ENCODE assay signal across 25 mouse cellular contexts in the genomic region with DNA sequence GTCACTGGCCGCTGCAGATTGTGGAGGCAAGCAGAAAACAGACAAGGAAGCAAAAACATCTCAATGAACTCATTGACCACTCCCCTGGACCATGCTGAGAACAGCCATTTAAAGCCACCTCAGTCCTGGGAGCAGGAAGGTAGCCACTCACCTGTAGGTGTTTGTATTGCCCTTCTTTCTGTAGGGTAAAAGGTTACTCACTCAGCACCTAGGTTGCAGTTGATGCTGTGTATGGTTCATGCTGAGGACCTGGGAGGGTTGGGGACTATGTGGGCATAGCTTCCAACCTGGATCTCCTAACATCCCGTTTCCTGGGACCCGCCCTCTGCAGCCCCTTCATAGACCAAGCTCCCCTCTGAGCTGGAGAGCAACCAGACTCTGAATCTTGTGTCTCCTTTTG. TPM values are rescaled to one million over a fixed set of nuclear protein-coding genes. Genes with fewer than 3 reads are reported as not detected.
DNase-seq lines count a peak whose midpoint lies in the region; ATAC-seq and TF ChIP-seq lines count a peak whose summit lies in the region.
"Had no signal": no experiment of that assay in that cellular context is flagged by ENCODE, and none has a peak within 500 bp of the region (broad histone marks: within the 10 kb centered on the region; RNA-seq: fewer than 3 reads in every experiment).

No protein-coding gene starts in this region.

- no peak overlapping the region for H3K9ac ChIP-seq in midbrain, embryonic 11.5 days (ENCODE audit: low read length)
- no peak overlapping the region for H3K9ac ChIP-seq in midbrain, embryonic 15.5 days
- H3K9ac ChIP-seq in stomach, embryonic 15.5 days = no peak overlapping the region
- H3K9ac ChIP-seq: embryonic facial prominence, embryonic 12.5 days; forebrain, embryonic 12.5 days had no signal

- no peak for ATAC-seq in midbrain, embryonic 11.5 days (ENCODE audit: low FRiP score)
- ATAC-seq in midbrain, embryonic 15.5 days (replicated peaks) = no peak
- no peak for ATAC-seq in stomach, embryonic 15.5 days (ENCODE audit: insufficient read depth, low FRiP score, low read depth)
- no peak for ATAC-seq in granulocyte monocyte progenitor cell, adult 5-6 weeks (replicated peaks; ENCODE audit: poor library complexity, severe bottlenecking)
- ATAC-seq: activated CD4-positive, CD25-positive, alpha-beta regulatory T cell, adult 4 months; CD4-positive, CD25-positive, alpha-beta regulatory T cell, adult 4 months; forebrain, embryonic 14.5 days; forebrain, embryonic 16.5 days had no signal

- peak; percentile 51 for DNase-seq in midbrain, embryonic 11.5 days (ENCODE audit: low spot score, missing footprints)
- no peak for DNase-seq in cerebellum, postnatal 25 days
- DNase-seq in right cerebral cortex, postnatal 36 days (ENCODE audit: low spot score in 2 of 2) = no peak
- DNase-seq: adrenal gland, adult 8-10 months; B cell, adult 2 months; cerebellum, adult 11-12 months; cerebellum, adult 2 months; cerebellum, adult 9-10 months; cerebellum, postnatal 14 days had no signal

- no peaks in the 10 kb centered on the region for H3K27me3 ChIP-seq in midbrain, embryonic 11.5 days (ENCODE audit: control insufficient read depth, insufficient read depth, low read length)
- no peaks in the 10 kb centered on the region for H3K27me3 ChIP-seq in midbrain, embryonic 15.5 days (replicated peaks)
- no peaks in the 10 kb centered on the region for H3K27me3 ChIP-seq in stomach, embryonic 15.5 days (replicated peaks)
- H3K27me3 ChIP-seq: embryonic facial prominence, embryonic 12.5 days; forebrain, embryonic 12.5 days; Patski had no signal

- no peak overlapping the region for H3K4me3 ChIP-seq in midbrain, embryonic 11.5 days (ENCODE audit: low read depth, low read length)
- H3K4me3 ChIP-seq in midbrain, embryonic 15.5 days = no peak overlapping the region
- no peak overlapping the region for H3K4me3 ChIP-seq in embryonic fibroblast, embryonic 13.5 days (ENCODE audit: insufficient read depth, low read length)
- no peak overlapping the region for H3K4me3 ChIP-seq in stomach, embryonic 15.5 days (replicated peaks)
- H3K4me3 ChIP-seq: embryonic facial prominence, embryonic 10.5 days; embryonic facial prominence, embryonic 12.5 days; erythroblast, embryonic 14.5 days; forebrain, embryonic 10.5 days; forebrain, embryonic 12.5 days had no signal

- no peaks in the 10 kb centered on the region for H3K4me1 ChIP-seq in midbrain, embryonic 11.5 days (ENCODE audit: control insufficient read depth, insufficient read depth, low read length)
- peaks cover 5% of the 10 kb centered on the region; the same call in 1 of the 2 replicates for H3K4me1 ChIP-seq in midbrain, embryonic 15.5 days
- peaks cover 26% of the 10 kb centered on the region for H3K4me1 ChIP-seq in embryonic fibroblast, embryonic 13.5 days (ENCODE audit: control insufficient read depth, insufficient read depth, low read length)
- H3K4me1 ChIP-seq in stomach, embryonic 15.5 days = 0 out of 2 replicates have a peak, but pooled peaks cover 3% of the 10 kb centered on the region

- WGBS in midbrain, embryonic 11.5 days = 77% methylated on average over 3 of the region's 3 CpGs
- 78% methylated on average over 3 of the region's 3 CpGs for WGBS in midbrain, embryonic 15.5 days
- 72% methylated on average over 3 of the region's 3 CpGs for whole genome bisulfite sequencing in stomach, embryonic 15.5 days

- H3K9me3 ChIP-seq in midbrain, embryonic 11.5 days (ENCODE audit: control insufficient read depth, low read length) = no peaks in the 10 kb centered on the region
- H3K9me3 ChIP-seq in midbrain, embryonic 15.5 days = no peaks in the 10 kb centered on the region
- no peaks in the 10 kb centered on the region for H3K9me3 ChIP-seq in stomach, embryonic 15.5 days
- H3K9me3 ChIP-seq: embryonic facial prominence, embryonic 10.5 days; embryonic facial prominence, embryonic 12.5 days; forebrain, embryonic 10.5 days; forebrain, embryonic 12.5 days; G1E had no signal

- no peak for TF ChIP-seq POLR2A in embryonic fibroblast, embryonic 13.5 days (IDR thresholded peaks at IDR 0.05; ENCODE audit: low read depth, low read length)

- no peak overlapping the region for H3K4me2 ChIP-seq in midbrain, embryonic 11.5 days
- H3K4me2 ChIP-seq in midbrain, embryonic 15.5 days = no peak overlapping the region
- H3K4me2 ChIP-seq in stomach, embryonic 15.5 days = no peak overlapping the region
- H3K4me2 ChIP-seq: embryonic facial prominence, embryonic 12.5 days; forebrain, embryonic 12.5 days had no signal

- no peaks in the 10 kb centered on the region for H3K36me3 ChIP-seq in midbrain, embryonic 11.5 days (ENCODE audit: control insufficient read depth, insufficient read depth, low read length)
- H3K36me3 ChIP-seq in midbrain, embryonic 15.5 days (replicated peaks) = no peaks in the 10 kb centered on the region
- no peaks in the 10 kb centered on the region for H3K36me3 ChIP-seq in stomach, embryonic 15.5 days
- H3K36me3 ChIP-seq: forebrain, embryonic 10.5 days; forebrain, embryonic 12.5 days; G1E had no signal

- H3K27ac ChIP-seq in midbrain, embryonic 11.5 days (ENCODE audit: low read depth, low read length) = no peak overlapping the region
- H3K27ac ChIP-seq in midbrain, embryonic 15.5 days = no peak overlapping the region
- H3K27ac ChIP-seq in embryonic fibroblast, embryonic 13.5 days (ENCODE audit: insufficient read depth, low read length) = peak overlapping the region; percentile 19
- peak overlapping the region; percentile 16; the same call in 1 of the 2 replicates for H3K27ac ChIP-seq in stomach, embryonic 15.5 days
- H3K27ac ChIP-seq: embryonic facial prominence, embryonic 10.5 days; embryonic facial prominence, embryonic 12.5 days; forebrain, embryonic 10.5 days; forebrain, embryonic 12.5 days had no signal

- TF ChIP-seq CTCF in embryonic fibroblast, embryonic 13.5 days (IDR thresholded peaks at IDR 0.05; ENCODE audit: borderline replicate concordance, insufficient read depth, low read length) = no peak

RNA-seq across cellular contexts. Expression of a gene that starts 14.8 kb away (rescaled TPM):
- polyA plus RNA-seq in midbrain, embryonic 11.5 days (2014; fragmentation: Nextera tagmentation; extraction: Ambion mirVana) = 7.8 and 9.8 TPM in 2 replicates
- 2.1 and 2.4 TPM in 2 replicates for polyA plus RNA-seq in midbrain, embryonic 15.5 days (2015; fragmentation: Nextera tagmentation; extraction: Ambion mirVana)
- polyA plus RNA-seq in embryonic fibroblast, embryonic 13.5 days (2011; ENCODE audit: insufficient read length, low read depth, missing spikeins) = 57.2 and 67.7 TPM in 2 replicates
- 7.9 and 9.0 TPM in 2 replicates for polyA plus RNA-seq in stomach, embryonic 15.5 days (2015; fragmentation: Nextera tagmentation; extraction: Ambion mirVana)
- total RNA-seq in granulocyte monocyte progenitor cell, adult 5-6 weeks (2014; fragmentation: Nextera tagmentation) = not detected in 2 replicates
- total RNA-seq in granulocyte monocyte progenitor cell, adult 5-6 weeks (2017) = not detected in 2 replicates
- total RNA-seq: CH12.LX had no signal
- polyA plus RNA-seq: activated CD4-positive, CD25-positive, alpha-beta regulatory T cell, adult 4 months; CD4-positive, CD25-positive, alpha-beta regulatory T cell, adult 4 months; erythroblast, embryonic 14.5 days; G1E had no signal

Comparison
In these comparisons a context has a peak if more than half of its experiments do, and no peak if none do; other contexts are left out.
1. H3K27ac ChIP-seq: peak in embryonic fibroblast, embryonic 13.5 days (single experiment) and stomach, embryonic 15.5 days (single experiment); none in midbrain, embryonic 11.5 days (single experiment) and midbrain, embryonic 15.5 days (single experiment).